Mouse (Mus musculus) heart, postnatal 0 days (tissue): ENCODE data around the gene Cyba.

Experiments
- CTCF ChIP-seq: IDR thresholded peaks from 2 replicates; pipeline ENCODE4 v1.5.1; 2016; ENCODE audit warnings: antibody characterized with exemption, control low read depth, low read depth
- EP300 ChIP-seq: IDR thresholded peaks from 2 replicates; pipeline ENCODE4 v1.6.1; 2016; ENCODE audit warnings: antibody characterized with exemption, low read depth

GRCm38 (mm10) chr8:122430058-122430636 is 2.6 kb downstream of the Cyba start:
- TF ChIP-seq EP300 = no peak
- TF ChIP-seq CTCF = no peak
